Mouse (Mus musculus): ENCODE measurements around the gene Bcas3.

Gene Bcas3

DNA sequence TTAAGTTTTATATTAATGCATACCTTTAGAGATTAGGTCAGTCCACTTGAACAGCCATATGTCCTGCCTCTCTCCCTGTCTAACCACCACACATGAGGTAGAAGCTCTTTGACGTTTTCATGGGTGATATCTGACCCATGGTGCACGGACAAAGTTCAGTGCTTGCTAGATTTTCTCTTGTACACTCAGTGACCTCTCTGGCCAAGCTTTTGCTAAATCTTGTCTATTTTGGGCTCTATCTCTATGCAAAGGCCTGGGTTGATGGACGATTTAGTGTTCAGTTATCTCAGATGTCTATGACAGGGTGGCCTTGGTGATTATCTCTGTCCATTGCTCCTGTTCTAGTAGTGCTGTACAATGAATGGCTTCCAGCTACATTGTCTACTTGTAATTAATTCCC is 260.6 kb downstream of the Bcas3 start:
- in situ Hi-C loops (cut with MboI, MseI), result no loop called here

DNA sequence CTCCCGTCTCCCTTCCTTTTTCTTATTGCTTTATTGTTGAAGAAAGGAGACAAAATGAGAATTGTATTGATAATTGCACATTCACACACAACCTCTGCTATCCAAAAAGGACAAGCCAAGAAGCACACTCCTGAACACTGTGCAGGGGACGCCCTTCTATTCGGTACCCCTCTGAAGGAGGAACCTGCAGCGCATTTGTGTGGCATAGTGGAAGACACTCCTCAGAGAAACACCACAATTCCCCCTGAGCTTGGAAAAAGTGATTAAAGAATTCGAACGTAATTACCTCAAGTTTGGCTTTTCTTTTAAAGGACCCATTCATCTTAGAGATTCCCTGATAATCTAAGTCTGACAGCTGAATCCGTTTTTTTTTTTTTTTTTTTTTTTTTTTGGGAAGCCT is 261.5 kb downstream of the Bcas3 start:
- in situ Hi-C loops (cut with MboI, MseI), result no loop called here

DNA sequence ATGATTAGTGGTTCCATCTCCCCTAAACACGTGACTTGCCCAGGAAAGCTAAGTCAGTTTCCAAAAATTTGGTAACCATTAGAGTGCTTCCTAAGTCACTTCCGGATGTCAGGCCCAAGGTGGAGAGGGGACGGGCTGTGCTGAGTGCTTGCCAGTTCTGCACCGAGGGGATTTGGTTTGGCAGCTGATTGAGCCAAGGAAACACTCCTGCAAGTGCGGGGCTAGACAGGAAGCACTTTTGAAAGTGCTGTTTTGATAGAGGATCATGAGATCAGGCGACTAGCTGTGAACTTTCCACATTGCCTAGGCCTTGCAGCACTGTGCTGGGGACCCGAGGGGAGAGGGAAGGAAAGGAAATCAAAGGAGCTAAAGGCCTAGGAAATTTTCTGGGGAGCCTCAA is 262.5 kb downstream of the Bcas3 start:
- in situ Hi-C loops (cut with MboI, MseI), result no loop called here

DNA sequence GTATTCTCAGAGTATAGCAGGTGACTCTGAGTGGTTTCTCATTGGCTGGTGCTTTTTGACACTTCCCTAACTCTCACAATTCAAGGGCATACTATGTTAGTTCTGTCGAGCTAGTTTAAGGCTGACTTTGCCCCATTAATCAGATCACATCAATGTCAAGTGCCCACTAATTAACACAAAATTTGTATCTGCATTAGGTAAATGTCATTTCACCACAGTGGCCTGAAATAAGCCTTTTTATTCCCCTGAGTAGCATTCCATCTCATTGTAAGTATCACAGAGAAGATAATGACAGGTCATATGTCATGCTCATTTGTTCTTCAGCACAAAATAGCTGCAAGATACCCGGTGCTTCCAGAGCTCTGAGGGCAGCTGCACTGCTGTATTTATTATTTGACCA is 268.5 kb downstream of the Bcas3 start:
- in situ Hi-C loops (cut with MboI, MseI), result no loop called here

DNA sequence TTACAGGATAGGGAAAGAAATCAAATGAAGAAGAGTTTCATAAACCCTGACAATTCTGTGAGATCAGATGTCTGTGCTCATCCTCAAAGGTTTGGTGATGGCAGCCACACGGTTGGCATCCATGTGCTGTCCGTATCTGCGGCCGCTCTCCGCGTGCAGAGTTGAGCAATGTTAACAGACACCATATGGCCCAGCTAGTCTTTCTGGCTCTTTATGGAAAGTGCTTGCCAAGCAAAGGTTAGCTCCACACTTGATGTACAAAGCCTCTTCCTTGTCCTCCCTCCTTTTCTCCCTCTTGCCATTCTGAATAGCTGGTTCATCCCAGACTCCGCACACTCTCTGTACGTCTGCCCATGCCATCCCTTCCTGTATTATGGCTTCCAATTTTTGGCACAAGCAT is 269.0 kb downstream of the Bcas3 start:
- in situ Hi-C loops (cut with MboI, MseI), result no loop called here

DNA sequence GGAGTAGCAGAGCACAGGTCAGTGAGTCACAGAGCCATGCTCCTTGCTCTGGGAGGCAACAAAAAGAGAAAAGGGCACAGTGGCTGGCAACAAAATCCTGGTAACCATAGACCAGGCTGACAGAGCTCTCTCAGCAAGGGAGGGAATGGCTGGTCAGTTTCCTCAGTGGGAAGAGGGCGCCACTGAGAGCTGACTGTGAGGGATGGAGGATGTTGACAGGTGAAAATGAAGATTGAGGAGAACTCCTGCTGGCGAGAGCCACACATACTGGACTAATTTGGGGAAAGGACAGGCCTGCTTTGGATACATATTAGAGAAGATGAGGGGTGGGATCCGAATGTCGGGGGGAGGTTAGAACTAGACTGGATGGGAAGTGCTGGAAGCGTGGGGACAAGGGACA is 272.2 kb downstream of the Bcas3 start:
- in situ Hi-C loops (cut with MboI, MseI), result no loop called here

DNA sequence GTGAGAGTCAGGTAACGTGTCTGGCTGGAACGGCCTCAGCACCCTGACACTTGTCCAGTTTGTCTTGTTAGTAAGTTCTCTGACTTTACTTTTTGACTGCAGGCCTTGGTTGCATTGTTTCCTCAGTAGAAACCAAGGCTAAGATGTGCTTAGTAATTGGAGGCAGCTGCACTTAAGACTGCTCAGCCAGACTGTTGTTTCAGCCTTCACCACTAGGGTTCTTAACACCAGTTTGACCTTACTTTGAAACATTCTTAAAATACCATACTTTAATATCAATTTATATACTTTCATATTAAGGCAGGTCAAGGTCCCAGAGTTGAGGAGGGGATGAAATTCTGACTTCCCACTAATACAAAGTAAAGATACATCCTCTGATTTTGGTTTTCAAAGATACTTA is 273.9 kb downstream of the Bcas3 start:
- in situ Hi-C loops (cut with MboI, MseI), result no loop called here

DNA sequence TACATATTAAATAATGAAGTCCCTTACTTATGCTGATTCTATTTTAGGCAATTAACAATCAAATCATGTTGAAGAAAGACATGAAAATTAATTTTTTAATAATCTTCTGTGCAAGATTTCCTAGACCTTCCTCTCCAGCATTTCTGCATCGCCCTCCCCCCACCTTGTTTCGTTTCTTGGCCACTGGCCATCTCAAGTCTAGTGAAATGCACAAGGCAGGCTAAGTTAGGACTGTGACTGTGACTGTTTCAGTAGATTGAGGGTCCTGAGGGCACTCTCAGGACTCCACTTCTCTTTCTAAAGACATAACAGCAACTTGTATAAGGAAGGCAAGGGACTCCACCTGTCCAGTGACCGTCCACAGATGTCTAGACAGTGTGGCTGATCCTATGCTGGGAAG is 274.4 kb downstream of the Bcas3 start:
- in situ Hi-C loops (cut with MboI, MseI), result no loop called here

DNA sequence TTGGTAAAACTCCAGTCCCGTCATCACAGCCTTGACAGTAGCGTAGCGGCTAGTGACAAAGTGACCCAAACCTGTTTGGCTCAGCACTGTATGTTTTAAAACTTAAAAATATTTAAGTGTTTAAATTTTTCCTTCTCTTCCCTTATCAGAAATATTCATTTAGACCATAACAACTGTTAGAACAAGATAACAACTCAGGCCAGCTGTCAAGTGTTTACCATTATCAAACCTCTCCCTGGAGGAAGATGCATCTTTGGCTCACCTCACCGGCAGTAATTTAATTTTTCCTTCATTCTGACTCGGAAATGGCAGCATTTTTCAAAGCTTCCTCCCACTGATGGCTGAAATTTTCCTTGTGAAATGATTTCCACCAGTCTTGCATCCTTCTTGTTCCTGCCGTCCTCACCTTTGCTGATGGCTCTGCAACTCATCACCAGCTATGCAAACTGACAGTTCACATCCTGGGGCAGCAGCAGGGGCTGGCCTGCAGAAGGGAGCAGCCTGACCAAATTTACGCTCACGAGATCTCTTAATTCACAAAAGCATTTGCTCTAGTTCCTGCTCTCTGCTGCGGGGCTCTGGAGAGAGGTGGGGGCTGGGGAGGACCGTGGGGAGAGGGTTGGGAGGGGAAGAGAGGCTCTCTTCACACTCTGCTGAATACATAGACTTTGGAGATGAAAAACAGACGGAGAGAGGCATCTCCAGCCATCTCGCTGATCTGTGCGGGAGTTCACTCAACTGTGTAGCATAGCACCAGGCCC is 275.5 kb downstream of the Bcas3 start:
- in situ Hi-C loops (cut with MboI, MseI), result no loop called here

DNA sequence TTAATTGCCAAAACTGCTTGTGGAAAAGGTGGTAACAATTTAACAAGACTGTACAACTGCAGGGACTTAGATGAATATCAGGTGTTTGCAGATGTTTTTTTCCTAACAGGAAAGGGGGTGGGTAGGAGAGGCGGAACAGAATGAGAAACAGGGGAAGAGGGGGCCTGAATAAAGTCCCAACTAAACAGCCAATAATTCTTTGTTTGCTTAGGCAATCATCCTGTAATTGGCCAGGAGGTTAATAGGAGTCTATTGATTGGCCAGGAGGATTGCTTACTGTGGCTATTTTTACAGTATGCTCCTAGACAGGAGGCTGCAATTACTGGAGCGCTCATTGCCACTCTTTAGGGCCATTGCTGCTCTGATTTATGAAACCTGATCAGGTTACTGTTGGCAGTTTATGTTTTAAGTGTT is 279.6 kb downstream of the Bcas3 start:
- in situ Hi-C loops (cut with MboI, MseI), result no loop called here

DNA sequence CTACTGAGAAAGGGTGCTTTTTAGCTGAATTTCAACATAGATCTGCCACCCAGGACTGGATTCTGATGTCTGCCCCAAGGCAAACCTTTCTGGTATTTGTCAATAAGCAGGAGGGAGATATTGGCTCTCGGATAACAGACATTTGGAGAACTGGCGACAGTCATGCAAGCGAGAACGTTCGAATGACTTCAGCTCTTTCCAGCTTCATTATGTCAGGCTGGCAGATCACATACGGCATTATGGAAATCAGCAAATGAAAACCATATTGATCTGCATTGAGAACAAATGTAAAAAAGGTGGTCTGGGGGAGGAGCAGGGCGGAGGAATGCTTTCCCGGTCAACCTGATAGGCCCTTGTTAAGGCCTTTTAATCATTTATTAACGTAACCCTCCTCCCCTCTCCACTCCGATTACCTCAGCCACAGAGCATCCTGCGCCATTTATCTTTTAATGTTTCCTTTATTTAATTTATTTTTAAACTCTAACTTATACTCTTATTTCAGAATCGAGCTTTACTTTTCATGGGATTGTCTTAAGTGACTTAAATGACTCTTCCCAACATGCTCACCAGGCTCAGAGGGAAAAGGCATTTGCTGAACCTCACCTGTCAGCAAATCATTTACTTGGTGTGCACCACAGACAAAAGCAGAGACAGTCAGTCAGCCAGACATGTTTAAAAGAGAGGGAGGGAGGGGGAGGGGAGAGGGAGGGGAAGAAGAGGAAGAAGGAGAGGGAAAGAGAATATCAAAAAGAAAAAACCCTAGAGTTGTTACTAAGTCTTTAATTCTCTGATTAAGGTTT is 285.9 kb downstream of the Bcas3 start:
- in situ Hi-C loops (cut with MboI, MseI), result no loop called here

DNA sequence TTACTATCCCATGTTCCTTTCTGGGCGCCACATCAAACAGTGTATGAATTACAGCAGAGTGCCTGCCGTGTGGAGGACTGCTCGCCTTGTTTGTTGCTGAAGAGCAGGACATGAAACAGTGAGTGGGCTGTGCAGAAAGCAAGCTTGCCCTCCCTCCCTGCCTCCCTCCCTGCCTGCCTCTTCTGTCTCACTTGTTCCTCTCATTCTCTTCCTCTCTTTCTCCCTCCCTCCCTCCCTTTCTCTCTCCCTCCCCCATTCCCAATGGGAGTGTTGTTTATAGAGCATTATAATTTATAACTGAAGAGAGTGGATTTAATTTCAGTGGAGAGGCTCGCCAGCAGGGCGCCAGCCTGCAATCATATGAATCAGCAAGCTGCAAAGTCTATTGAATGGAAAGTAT is 287.7 kb downstream of the Bcas3 start:
- in situ Hi-C loops (cut with MboI, MseI), result no loop called here

DNA sequence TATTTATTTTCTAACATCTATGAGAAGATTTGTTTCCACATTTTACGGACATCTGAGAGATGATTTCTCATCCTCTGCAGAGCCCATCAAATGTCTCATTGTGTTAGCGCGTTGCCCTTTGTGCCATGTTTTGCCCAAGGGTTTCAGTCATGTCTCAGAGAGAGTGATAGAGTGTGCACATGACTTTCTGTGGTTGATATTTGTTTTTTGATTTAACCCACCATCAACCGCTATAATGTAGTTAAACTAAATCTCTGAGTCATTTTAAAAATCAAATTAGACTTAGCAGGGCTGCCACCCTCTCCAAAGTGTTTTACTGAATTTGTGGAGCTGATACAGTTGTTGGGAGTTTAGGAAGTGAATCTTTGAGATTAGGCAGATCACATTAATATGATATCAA is 288.5 kb downstream of the Bcas3 start:
- in situ Hi-C loops (cut with MboI, MseI), result no loop called here

DNA sequence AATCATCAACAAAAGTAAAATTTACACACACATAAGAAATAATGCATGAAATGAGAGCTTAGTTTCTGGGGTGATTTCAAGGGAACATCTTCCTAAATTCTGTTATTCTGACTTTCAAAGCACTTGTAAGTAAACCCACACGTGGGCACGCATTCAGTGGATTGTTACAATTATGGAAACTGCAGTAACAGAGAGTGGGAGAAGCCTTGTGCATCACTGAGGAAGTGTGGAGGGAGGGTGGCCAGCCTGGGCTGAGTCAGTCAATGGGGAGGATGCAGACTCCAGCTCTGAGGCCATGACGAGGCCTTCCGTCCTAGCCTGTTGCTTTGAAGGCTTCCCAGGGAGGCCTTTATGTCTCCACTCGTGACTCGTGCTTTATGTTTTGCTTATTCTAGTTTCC is 289.6 kb downstream of the Bcas3 start:
- in situ Hi-C loops (cut with MboI, MseI), result no loop called here

DNA sequence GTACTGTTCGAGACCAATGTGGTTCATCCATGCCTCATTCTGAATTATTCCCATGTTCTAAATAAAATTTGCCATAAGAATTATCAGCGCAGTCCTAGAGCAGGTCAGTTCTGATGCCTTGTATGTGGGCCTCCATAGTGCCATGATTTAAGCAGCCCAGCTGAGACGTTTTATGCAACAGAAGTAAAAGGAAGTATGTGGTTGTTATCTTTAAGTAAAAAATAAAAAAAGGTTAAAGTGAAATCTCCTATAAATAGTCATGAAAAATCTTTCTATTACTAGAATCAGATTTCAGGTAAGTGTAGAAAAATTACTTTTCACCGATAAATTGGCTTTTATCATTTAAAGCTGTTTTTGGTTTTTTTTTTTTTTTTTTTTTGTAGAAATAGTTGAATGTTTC is 290.1 kb downstream of the Bcas3 start:
- in situ Hi-C loops (cut with MboI, MseI), result no loop called here

DNA sequence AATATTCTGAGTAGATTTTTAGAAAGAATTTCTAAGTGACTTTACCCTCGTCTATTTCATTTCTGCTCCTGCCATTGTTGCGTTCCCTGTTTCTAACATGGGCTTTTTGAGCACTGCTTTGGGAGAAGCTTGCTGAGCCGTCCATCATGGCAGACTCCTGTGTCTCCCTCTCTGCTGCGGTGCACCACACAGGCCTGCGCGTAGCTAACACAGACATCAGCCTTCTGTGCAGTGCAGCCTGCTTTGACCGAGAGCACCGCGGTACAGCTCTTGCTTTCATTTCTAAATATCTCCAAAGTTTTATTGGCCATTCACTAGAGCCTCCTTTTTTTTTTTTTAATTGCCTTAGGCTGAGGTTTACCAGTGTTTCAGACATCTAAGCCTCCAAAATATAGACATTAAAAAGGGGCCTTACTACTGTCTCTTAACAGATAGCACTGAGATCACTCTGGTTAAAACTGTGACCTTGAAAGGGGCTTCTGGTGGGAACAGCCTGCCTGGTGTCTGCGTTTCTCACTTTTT is 290.6 kb downstream of the Bcas3 start:
- in situ Hi-C loops (cut with MboI, MseI), result no loop called here

DNA sequence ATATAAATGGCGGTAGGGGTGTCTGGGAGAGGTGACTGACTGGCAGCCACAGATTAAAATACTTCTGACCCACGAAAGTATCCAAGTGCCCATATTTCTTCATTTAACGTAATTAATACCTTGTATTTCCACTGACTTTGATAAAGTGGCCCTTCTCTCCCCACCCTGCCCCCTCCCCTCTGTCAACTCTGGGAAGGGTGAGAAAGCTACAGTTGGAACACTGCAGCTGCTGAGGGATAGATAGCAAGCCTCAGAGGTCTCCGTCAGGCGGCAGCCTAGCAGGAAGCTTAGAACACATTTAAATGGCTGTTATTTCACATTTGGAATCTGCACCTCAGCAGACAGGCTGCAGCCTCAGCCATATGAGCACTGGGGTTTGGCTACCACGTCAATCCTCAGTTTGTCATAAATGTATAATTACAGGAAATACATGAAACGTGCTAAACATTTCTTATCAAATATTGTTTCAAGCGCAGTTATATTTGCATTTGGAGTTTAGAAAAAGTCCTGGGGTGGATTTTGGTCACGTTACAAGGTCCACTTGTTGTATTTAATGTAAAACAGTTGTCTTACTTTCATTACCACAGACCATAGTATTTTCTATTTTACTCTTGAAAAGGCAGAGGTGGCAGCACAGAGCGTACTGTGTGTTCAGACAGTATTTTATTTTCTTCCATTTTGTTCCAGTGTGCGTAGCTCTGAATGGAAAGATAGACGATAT is 291.2 kb downstream of the Bcas3 start:
- in situ Hi-C loops (cut with MboI, MseI), result no loop called here

DNA sequence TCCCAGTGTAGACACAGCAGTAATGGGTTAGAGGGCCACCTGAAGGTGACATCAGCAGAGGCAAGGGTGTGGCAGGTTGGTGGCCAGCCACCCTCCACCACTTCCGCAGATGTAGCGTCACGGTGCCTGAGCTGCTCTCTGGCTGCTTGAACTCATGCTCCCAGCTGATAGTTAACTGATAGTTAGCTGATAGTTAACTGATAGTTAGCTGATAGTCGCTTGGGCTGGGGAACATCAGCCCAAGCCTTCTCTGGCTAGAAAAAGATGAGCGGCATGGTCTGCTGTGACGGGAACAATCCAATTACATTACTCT is 291.7 kb downstream of the Bcas3 start:
- in situ Hi-C loops (cut with MboI, MseI), result no loop called here

DNA sequence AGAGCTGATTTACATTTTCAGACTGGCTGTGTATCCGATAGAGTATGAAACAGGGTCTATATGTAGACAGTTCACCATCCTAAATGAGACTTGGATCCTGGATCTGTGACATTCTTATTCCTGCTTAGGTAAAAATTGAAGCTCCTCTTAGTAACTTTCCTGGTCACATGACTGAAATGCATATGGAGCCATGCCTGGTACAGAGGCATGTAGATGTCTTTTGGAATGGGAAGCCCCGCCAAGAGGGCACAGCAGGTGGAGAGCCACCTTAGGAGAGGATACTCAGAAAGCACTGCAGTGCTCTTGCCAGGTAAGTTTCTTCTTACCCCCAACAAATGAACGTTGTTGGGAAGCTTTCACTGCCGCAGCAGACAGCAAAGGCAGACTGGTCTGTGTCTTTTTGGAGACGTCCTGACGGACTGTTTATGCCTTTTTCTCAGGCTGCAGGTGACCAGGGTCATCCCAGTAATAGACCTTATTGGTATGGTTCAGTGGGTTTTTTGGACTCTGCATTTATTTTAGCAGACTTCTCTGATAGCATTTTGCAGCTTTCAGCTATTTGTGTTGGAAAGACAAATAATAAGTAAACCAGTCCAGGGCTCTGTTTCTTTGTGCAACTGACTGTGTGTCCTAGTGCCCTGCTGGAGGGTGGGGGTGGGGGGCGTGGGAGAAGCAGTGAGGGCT is 292.3 kb downstream of the Bcas3 start:
- in situ Hi-C loops (cut with MboI, MseI), result no loop called here

DNA sequence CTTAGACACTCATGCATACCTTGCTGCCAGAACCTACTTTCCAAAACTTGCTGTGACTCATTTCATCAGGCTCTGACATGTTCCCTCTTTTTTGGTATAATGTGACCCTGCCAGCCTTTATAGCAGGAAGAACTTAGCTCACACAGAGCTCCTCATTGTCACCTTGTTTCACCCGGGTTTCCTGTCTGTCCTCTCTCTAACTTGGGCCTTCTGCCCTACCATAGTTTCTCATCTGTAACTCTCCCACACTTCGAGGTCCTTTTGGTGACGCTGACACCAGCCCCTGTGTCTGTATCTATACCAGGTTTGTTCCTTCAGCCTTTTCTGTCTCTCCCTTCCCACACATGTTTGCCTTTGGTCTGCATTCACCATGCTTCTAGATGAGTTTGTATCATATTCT is 295.9 kb downstream of the Bcas3 start:
- in situ Hi-C loops (cut with MboI, MseI), result no loop called here

DNA sequence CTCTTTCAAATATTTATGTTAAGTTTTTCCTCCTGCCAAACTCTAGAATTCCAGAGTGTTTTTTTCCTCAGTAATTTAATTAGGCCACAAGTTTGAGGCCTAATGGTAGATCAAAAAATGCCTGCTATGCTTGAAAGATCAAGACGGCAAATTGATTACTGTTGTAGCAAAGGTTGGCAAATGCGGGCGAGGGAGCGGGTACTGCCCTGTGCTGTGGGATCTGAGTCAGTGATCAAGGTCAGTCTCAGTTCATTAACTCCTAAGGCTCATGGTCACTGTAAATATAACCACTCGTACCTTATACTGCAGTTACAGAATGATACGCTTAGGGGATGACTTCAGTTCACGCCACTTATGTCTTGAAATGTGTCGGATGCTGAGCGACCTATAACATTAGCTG is 296.4 kb downstream of the Bcas3 start:
- in situ Hi-C loops (cut with MboI, MseI), result no loop called here

DNA sequence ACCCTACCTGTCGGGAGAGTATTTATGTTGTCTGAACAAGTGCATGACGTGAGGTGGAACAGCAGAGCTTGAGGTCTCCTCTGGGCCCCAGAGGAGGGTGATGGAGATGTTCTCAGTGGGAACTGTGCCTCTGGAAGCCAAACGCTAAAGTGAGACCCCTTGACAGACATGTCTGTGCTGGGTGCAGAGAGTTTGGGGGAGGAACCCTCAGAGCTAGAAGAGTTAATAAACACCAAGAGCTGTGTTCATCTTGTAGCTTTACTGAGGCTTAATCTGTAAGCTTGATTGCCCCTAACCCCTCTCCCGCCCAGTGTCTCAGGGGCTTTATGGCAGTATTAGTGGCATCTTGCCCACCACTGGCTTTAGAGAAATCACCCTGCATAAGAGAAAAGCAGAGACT is 304.5 kb downstream of the Bcas3 start:
- in situ Hi-C loops (cut with MboI, MseI), result no loop called here

Data from T-helper 2 cell (primary cell).